Mouse (Mus musculus) kidney, adult 11 months (tissue): Measurements from ENCODE around the gene Tubgcp5.
A peak's percentile ranks its signal among the peaks of the same experiment; 100 is the strongest.

ENCODE experiments used
- DNase-seq: peaks from one replicate; pipeline ENCODE4 v3.0.0; 2022

Gene Tubgcp5

DNA sequence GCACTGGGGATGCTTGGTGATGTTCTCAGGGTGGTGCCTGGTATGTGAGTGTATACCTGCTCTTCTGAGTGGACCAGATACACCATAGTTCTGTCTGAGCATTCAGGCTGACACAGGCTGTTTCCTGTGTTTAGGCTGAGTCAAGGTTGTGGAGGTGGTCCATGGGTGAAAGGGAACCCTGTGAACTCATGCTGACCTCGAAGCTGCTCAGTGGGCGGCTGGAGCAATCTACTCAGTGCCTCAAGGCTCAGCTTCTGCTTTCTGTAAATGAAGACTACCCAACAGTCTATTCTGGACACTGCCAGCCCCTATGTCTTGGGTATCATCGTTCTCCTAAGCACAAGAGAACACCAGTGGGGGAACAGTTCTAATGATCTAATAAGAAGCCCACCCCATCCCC lies 61.6 kb downstream of the Tubgcp5 start:
- DNase-seq, result no peak

DNA sequence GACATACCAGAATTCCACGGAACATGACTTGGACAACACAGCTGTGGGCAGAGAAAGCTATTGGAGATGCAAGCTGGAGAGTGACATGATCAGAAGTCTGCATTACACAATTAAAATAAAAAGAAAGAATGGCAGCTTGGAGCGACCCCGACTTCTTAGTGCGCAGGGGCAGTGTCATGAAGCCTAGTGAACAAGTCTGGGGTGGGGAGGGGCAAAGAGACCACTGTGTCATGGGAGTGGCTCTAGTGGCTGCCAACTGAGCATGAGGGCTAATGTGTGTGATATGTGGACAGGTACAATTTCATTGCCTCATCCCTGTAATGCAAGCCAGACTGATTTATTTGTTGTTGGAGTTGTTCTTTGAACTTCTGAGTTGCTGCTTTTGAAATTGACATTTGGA lies 62.8 kb downstream of the Tubgcp5 start:
- DNase-seq, result no peak

DNA sequence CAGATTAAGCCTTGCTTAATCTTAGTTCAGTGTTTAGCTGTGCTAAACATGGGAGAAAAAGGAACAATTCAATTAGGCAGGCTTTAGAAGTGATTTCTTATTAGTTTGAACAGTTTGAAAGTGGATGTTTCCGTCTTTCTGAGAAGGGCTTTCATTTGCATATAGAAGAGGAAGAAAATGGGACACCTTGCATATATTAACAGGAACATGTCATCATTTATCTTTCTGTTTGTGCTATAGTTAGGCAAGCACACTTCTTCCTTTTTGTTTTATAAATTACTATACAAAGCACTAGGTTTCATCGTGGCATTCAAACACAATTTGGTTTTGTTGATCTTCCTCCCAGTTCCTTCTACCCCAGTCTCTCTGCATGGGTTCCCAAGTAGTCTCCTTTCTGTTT lies 63.8 kb downstream of the Tubgcp5 start:
- no peak for DNase-seq

DNA sequence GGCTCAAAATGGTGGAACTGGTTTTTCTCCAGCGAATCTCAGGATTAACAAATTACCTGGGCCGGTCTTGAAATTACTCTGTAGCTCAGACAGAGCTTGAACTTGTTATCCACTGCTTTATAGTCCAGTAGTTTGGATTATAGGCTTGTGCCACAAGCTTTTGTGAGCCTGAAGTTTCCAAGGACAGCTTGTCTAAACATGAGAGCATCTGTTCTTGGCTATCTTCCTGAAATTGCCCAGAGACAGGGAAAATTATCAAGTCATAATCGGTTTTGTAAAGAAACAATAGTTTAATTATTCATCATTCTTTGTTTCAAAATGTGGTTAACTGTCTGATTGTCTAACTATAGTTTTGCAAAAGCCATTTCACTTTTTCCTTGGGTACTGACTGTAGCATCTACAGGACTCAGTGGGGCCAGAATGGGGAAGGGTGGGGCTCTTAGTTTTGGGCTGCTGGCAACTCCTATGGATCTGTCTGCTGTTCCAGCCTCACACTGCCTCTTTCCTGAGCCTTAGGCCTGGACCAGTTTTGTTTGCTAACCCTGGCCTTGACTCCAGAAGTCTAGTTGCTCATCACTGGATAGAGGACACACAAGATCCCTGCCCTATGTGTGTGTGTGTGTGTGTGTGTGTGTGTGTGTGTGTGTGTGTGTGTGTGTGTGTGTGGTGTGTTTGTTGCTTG lies 65.0 kb downstream of the Tubgcp5 start:
- no peak for DNase-seq

DNA sequence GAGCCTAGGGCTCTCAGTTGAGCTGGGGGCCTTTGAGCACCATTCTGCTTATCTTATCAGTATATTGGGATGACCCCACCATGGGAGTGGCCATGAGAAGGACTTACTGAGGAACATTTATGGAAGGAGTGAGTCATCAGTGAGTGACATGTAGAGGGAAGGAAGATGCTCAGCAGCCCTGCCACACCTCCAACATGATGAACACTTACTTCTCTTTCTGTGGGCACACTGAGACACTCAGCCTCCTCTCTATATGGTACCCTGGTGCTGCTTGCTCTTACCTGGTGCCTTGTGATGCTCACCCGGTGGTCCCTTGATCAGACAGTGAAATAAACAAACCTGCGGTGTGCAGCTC lies 65.5 kb downstream of the Tubgcp5 start:
- DNase-seq, result no peak

DNA sequence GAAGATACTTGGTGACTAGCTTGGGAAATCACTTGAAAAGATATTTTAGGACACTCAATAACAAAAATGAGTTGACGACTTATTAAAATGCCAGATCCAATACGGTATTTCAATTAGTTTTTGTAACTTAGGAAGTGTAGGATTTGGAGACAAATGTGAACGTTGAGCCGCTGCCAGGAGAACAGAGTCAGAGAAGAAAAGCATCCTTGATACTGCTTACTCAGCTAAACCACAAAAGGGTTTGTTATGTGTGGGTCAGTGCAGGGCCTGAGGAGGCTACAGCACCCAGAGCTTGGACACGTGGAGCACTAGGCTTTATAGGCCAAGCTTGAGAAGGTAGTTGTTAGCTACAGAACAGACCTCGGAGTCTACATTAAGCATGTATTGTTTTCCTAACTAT lies 66.0 kb downstream of the Tubgcp5 start:
- DNase-seq, result no peak

DNA sequence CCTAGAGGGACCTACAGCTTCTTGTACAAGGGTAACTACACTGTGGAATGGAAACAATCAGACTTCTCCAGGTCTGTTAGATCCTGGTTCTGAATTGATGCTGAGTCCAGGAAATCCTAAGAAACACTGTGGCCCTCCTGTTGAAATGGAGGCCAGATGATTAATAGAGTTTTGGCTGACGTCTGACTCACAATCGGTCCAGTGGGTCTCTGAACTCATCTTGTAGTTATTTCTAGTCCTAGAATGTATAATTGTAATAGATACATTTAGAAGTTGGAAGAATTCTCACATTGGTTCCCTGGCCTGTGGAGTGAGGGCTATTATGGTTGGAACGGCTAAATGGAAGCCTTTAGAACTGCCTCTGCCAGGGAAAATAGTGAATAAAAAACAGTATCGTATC lies 67.2 kb downstream of the Tubgcp5 start:
- no peak for DNase-seq

DNA sequence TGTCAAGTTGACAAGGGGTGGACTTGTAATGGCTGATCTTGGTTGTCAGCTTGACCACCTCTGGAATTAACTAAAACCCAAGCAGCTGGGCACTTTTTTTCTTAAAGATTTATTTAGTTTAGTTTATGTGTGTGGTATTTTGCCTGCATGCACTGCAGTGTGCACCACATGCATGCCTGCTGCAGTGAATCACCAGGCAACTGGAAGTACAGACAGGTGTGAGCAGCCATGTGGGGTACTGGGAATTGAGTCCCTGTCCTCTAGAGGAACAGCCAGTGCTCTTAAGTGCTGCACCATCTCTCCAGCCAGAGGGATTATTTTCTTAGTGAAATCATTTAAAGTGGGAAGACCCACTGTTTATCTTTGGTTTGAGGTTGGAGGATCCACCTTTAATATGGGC lies 71.1 kb downstream of the Tubgcp5 start:
- DNase-seq, result no peak

DNA sequence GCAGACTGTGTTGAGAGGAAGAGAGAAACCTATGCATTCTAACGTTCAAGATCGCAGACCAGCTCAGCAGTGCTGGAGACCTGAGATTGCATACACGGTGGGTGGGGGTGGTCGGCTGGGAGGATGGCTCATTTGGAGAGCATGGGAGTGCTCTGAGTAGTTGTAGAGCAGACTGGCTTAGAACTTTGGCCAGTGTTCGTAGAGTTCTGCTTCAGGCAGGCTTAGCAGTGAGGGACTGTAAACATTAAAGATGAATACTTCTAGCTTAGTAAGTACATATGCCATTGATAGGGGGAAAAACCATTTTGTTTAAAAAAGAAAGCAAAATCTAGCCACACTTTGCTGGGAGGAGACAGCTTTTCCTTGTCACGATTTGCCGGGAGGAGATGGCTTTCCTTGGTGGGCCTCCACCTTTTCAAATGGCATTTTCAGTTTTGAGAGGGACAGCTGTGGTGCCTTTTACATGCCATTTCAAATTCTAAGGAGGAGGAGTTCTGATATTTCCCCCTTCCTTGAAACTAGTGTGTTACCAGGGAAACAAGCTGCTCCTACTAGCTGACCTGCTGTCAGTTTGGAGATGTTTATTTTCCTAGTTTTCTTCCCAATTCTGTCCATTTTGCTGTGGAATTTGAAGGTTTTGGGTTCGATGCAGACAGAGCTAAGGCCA lies 71.9 kb downstream of the Tubgcp5 start:
- no peak for DNase-seq

DNA sequence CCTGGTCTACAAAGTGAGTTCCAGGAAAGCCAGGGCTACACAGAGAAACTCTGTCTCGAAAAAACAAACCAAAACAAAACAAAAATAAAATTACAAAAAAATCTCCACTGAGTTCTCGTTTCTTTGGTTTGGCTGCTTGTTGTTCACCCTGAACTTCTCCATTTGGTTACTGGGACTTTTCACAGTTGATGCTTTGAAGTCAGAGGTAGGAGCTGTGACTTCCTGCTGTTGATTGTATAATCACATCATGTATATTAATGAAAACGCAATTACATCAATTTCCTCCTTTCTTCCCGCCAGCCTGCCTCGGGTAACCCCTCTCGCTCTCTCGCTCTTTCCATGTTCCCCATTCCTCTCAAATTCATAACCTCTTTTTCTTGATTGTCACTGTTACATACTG lies 74.3 kb downstream of the Tubgcp5 start:
- no peak for DNase-seq

DNA sequence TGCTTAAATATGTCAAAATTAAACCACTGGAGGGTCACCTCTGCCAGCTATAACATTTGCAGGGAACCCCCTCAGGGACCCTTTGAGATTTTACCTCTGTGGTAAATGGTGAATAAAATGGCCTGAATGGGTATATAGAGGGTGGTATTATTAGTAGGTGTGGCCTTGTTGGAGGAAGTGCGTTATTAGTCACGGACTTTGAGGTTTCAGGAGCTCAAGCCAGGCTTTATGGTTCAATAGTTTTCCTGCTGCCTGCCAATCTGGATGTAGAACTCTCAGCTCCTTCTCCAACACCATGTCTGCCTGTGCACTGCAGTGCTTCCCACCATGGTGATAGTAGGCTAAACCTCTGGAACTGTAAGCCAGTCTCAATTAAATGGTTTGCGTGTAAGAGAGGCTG lies 75.3 kb downstream of the Tubgcp5 start:
- DNase-seq, result peak; percentile 31

DNA sequence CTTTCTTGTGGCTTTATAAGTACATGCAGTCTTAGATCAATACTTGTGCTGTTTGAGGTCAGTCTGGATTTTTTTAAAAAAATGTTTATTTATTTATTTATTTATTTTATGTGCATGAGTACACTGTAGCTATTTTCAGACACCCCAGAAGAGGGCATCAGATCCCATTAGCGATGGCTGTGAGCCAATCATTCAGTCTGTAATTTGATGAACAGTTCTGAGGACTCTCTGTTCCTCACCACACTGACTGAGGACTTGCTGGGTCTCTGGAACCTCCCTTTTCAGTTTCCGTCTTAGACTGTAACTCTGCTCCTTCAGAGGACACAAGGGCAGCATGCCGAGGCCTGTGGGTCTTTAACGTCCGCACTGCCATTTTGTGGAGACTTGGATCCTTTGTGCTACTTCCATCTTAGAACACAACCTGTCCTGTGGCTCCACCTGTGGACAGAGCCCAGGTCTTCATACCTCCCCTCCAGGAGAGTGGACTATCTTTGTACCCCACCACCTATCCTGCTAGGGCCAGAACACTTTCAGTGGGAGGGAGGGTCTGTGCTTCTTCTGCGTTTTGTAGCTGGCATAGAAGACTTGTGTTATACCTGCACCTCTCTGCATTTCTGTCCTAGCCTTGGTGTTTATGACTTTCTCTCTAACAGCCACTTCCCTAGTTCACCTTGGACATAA lies 76.5 kb downstream of the Tubgcp5 start:
- no peak for DNase-seq

DNA sequence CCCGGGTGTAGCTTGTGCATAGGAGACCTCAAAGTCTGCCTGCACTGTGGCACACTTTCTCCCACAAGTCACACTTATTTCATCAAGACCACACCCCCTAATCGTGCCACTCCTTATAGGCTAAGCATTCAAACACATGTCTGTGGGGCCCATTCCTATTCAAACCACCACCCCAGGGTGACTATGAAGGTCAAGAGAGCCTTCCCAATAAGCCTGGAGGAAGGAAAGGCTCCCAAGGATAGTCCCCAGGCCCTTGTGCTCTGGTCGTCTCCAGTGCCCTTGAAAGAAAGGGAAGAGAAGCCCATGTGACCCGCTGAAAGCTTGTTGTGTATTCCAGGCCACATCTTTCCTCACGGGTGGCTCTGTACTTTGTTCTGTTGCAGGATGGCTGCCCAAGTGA lies 77.5 kb downstream of the Tubgcp5 start:
- no peak for DNase-seq

DNA sequence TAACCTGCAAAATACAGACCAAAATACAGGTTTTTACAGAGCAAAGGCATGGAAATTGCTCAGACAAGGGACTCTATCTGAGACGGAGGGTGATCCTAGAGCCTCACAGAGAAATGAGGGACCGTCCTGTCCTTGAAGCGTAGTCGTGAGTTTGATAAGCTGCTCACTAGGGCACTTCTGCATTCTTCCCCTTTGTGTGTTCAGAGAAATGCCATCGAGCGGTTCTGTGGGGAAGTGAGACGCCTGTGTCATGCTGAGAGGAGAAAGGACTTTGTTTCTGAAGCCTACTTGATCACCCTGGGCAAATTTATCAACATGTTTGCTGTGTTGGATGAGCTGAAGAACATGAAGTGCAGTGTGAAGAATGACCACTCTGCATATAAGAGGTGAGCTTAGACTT lies 80.7 kb downstream of the Tubgcp5 start:
- DNase-seq, result no peak

DNA sequence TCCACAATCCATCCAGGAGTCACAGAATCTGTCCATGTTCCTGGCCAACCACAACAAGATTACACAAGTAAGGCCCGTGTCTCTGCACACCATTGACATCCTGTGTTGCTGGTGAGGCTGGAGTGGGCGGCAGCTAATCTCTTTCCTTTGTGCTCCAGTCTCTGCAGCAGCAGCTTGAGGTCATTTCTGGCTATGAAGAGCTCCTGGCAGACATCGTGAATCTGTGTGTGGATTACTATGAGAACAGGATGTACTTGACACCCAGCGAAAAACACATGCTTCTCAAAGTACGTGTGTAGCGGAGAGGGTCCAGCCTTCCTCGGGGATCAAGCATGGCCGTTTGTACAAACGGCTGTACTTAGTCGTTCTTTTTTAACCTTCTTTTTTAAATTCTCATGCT lies 83.8 kb downstream of the Tubgcp5 start:
- DNase-seq, result peak; percentile 6

DNA sequence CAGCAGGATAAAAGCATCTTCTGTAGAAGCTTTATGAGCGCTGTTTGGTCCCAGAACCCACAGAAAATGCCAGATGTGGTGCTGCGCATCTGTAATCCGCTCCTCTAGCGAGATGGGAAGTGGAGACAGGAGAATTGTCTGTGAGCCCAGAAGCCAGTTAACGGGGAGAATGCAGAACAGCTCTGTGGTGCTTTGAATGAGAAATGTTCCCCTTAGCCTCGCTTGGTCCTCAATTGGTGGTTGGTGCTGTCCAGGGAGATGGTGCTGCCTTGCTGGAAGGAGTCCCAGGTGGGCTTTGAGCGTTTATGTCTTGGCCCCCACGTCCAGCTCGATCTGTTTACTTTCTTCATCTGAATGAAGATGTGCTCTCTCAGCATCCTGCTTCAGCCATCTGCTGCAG lies 86.9 kb downstream of the Tubgcp5 start:
- no peak for DNase-seq
